Mouse (Mus musculus) left cerebral cortex, adult 6 months (tissue): ENCODE results near the gene Slc5a8. TPM values are rescaled to one million over a fixed set of nuclear protein-coding genes. Genes with fewer than 3 reads are reported as not detected.

Experiments used
- long read RNA-seq, 2 experiments: library from polyadenylated mRNA; unstranded; transcript quantifications; one replicate each; pipeline ENCODE4 v2.0.0; 2019 to 2020
- polyA plus RNA-seq: library from polyadenylated mRNA; unstranded; fragments of <200 nt; fragmentation: Nextera tagmentation; gene quantifications from 2 replicates; pipeline ENCODE4 v1.2.3, GENCODE M21; 2021

The Slc5a8 gene
- polyA plus RNA-seq = 0.03 and 0.09 TPM in 2 replicates
- long read RNA-seq, experiment 1 = 0 reads
- long read RNA-seq, experiment 2, partial matches to known transcripts = 0 of 3 reads
- long read RNA-seq, experiment 2, other reads (novel, unspliced or antisense) = 3 of 3 reads

GRCm38 (mm10) chr10:88885632-88886090 lies at the start of gene Slc5a8:
Slc5a8 (plus strand) TSS chr10:88885992.

Other genes starting within 250 kb of the Slc5a8 start
- gene Spic, start 201.0 kb upstream of the Slc5a8 start, polyA plus RNA-seq = not detected in 2 replicates
- gene Arl1, start 155.1 kb upstream of the Slc5a8 start, polyA plus RNA-seq = 237 and 274 TPM in 2 replicates
- gene Utp20, start 59.2 kb upstream of the Slc5a8 start, polyA plus RNA-seq = 2.2 and 2.6 TPM in 2 replicates